In the genomic region with DNA sequence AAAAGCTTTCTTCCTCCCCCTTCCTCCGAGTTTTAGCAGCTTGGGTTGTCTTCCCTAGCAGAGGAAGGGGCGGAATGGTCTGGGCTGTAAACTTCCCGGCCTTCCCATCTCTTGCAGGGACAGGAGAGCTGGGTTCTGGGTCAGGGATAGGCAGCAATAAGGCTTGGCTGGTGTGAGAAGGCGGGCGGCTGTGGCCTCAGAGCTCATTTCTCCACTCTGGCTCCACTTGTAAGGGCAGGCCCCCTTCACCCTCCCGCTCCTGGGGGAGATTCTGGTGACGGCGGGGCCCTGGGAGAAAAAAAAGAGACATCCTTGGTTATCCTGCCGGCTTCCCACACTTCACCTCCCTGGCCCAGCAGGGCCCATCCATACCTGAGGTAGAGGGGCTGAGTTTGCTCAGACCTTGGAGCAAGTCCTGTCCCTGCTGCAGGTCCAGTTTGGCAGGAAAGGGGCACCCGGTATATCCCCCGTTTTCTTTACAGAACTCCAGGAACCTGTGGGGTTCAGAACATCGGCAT, we compare ENCODE assay signal across 9 mouse cellular contexts. TPM values are rescaled to one million over a fixed set of nuclear protein-coding genes. Genes with fewer than 3 reads are reported as not detected.
A peak's percentile ranks its signal among the peaks of the same experiment; 100 is the strongest.
DNase-seq lines count a peak whose midpoint lies in the region; ATAC-seq and TF ChIP-seq lines count a peak whose summit lies in the region.
"Had no signal": no experiment of that assay in that cellular context is flagged by ENCODE, and none has a peak within 500 bp of the region (broad histone marks: within the 10 kb centered on the region; RNA-seq: fewer than 3 reads in every experiment).

No protein-coding gene starts in this region.

- H3K27ac ChIP-seq in forebrain, embryonic 13.5 days: peak overlapping the region; percentile 59; the same call in 1 of the 2 replicates
- H3K27ac ChIP-seq in forebrain, embryonic 16.5 days (ENCODE audit: low read length): no peak overlapping the region
- H3K27ac ChIP-seq in embryonic fibroblast, embryonic 13.5 days (ENCODE audit: insufficient read depth, low read length): peak overlapping the region; percentile 29; the same call in 1 of the 2 replicates
- peak overlapping the region; percentile 69 for H3K27ac ChIP-seq in liver, postnatal 0 days (ENCODE audit: low read depth)

- peaks cover 24% of the 10 kb centered on the region for H3K36me3 ChIP-seq in forebrain, embryonic 13.5 days (ENCODE audit: poor library complexity, severe bottlenecking)
- no peaks in the 10 kb centered on the region for H3K36me3 ChIP-seq in forebrain, embryonic 16.5 days (ENCODE audit: control insufficient read depth, insufficient read depth)
- peaks cover 47% of the 10 kb centered on the region for H3K36me3 ChIP-seq in liver, postnatal 0 days (replicated peaks; ENCODE audit: insufficient read depth, low read length)

- peak; percentile 34 for DNase-seq in kidney, postnatal 10 days
- DNase-seq in kidney, postnatal 4 days: no peak
- no peak for DNase-seq in liver, postnatal 0 days
- DNase-seq in right cerebral cortex, postnatal 10 days (ENCODE audit: low spot score in 2 of 2): no peak

- H3K27me3 ChIP-seq in forebrain, embryonic 13.5 days: no peaks in the 10 kb centered on the region
- H3K27me3 ChIP-seq in forebrain, embryonic 16.5 days (replicated peaks; ENCODE audit: control insufficient read depth, insufficient read depth, low read length): no peaks in the 10 kb centered on the region
- no peaks in the 10 kb centered on the region for H3K27me3 ChIP-seq in liver, postnatal 0 days (ENCODE audit: insufficient read depth, low read length)

- TF ChIP-seq EP300 in liver, postnatal 0 days (IDR thresholded peaks at IDR 0.05; ENCODE audit: low read depth): no peak

- WGBS in forebrain, embryonic 13.5 days: 71% methylated on average over 12 of the region's 12 CpGs
- 65% methylated on average over 12 of the region's 12 CpGs for WGBS in forebrain, embryonic 16.5 days
- 77% methylated on average over 12 of the region's 12 CpGs for WGBS in liver, postnatal 0 days (ENCODE audit: insufficient replicate concordance)

- no peak for TF ChIP-seq POLR2A in embryonic fibroblast, embryonic 13.5 days (IDR thresholded peaks at IDR 0.05; ENCODE audit: low read depth, low read length)

- TF ChIP-seq CTCF in embryonic fibroblast, embryonic 13.5 days (IDR thresholded peaks at IDR 0.05; ENCODE audit: borderline replicate concordance, insufficient read depth, low read length): no peak
- no peak for TF ChIP-seq CTCF in liver, postnatal 0 days (IDR thresholded peaks at IDR 0.05; ENCODE audit: low read depth)

- no peaks in the 10 kb centered on the region for H3K9me3 ChIP-seq in forebrain, embryonic 13.5 days (replicated peaks)
- H3K9me3 ChIP-seq in forebrain, embryonic 16.5 days (ENCODE audit: control insufficient read depth, low read length): no peaks in the 10 kb centered on the region
- H3K9me3 ChIP-seq in liver, postnatal 0 days (ENCODE audit: low read length): no peaks in the 10 kb centered on the region

- no peak for ATAC-seq in forebrain, embryonic 13.5 days
- ATAC-seq in forebrain, embryonic 16.5 days: no peak
- ATAC-seq in liver, postnatal 0 days: no peak
- no peak for ATAC-seq in frontal cortex, adult (ENCODE audit: low TSS enrichment)

- H3K4me3 ChIP-seq in forebrain, embryonic 13.5 days: no peak overlapping the region
- H3K4me3 ChIP-seq in forebrain, embryonic 16.5 days (replicated peaks; ENCODE audit: low read length): no peak overlapping the region
- H3K4me3 ChIP-seq in embryonic fibroblast, embryonic 13.5 days (ENCODE audit: insufficient read depth, low read length): no peak overlapping the region
- no peak overlapping the region for H3K4me3 ChIP-seq in liver, postnatal 0 days (ENCODE audit: low read depth, low read length)

- H3K4me2 ChIP-seq in forebrain, embryonic 13.5 days: no peak overlapping the region
- no peak overlapping the region for H3K4me2 ChIP-seq in forebrain, embryonic 16.5 days (ENCODE audit: low read length)
- no peak overlapping the region for H3K4me2 ChIP-seq in liver, postnatal 0 days (ENCODE audit: low read depth, low read length)

- H3K4me1 ChIP-seq in forebrain, embryonic 13.5 days: peaks cover 48% of the 10 kb centered on the region
- H3K4me1 ChIP-seq in forebrain, embryonic 16.5 days (replicated peaks; ENCODE audit: control insufficient read depth, insufficient read depth, low read length): peaks cover 19% of the 10 kb centered on the region
- peaks cover 22% of the 10 kb centered on the region for H3K4me1 ChIP-seq in embryonic fibroblast, embryonic 13.5 days (ENCODE audit: control insufficient read depth, insufficient read depth, low read length)
- peaks cover 37% of the 10 kb centered on the region for H3K4me1 ChIP-seq in liver, postnatal 0 days (ENCODE audit: insufficient read depth)

- no peak overlapping the region for H3K9ac ChIP-seq in forebrain, embryonic 13.5 days
- H3K9ac ChIP-seq in forebrain, embryonic 16.5 days (replicated peaks; ENCODE audit: low read depth, low read length): no peak overlapping the region
- no peak overlapping the region for H3K9ac ChIP-seq in liver, postnatal 0 days (replicated peaks)

RNA-seq across cellular contexts. Expression of gene Rhoc, which starts 6.8 kb away (rescaled TPM):
- polyA plus RNA-seq in forebrain, embryonic 13.5 days (2015; fragmentation: Nextera tagmentation; extraction: Ambion mirVana): 51.2 and 55.4 TPM in 2 replicates
- 41.1 and 47.7 TPM in 2 replicates for polyA plus RNA-seq in forebrain, embryonic 16.5 days (2015; fragmentation: Nextera tagmentation; extraction: Ambion mirVana)
- polyA plus RNA-seq in embryonic fibroblast, embryonic 13.5 days (2011; ENCODE audit: insufficient read length, low read depth, missing spikeins): 439 and 560 TPM in 2 replicates
- 37.0 and 38.1 TPM in 2 replicates for polyA plus RNA-seq in liver, postnatal 0 days (2015; fragmentation: Nextera tagmentation; extraction: Ambion mirVana)

RNA-seq across cellular contexts. Expression of gene Fam19a3, which starts 13.4 kb away (rescaled TPM):
- 0.04 TPM in 1 of 2 replicates, not detected in the other for polyA plus RNA-seq in forebrain, embryonic 13.5 days (2015; fragmentation: Nextera tagmentation; extraction: Ambion mirVana)
- 0.16 and 0.17 TPM in 2 replicates for polyA plus RNA-seq in forebrain, embryonic 16.5 days (2015; fragmentation: Nextera tagmentation; extraction: Ambion mirVana)
- 0.12 and 0.32 TPM in 2 replicates for polyA plus RNA-seq in embryonic fibroblast, embryonic 13.5 days (2011; ENCODE audit: insufficient read length, low read depth, missing spikeins)
- polyA plus RNA-seq in liver, postnatal 0 days (2015; fragmentation: Nextera tagmentation; extraction: Ambion mirVana): 0.02 TPM in 1 of 2 replicates, not detected in the other
- polyA plus RNA-seq: neural tube, embryonic 14.5 days had no signal

RNA-seq across cellular contexts. Expression of gene Ppm1j, which starts 14.2 kb away (rescaled TPM):
- 0.68 and 1.7 TPM in 2 replicates for polyA plus RNA-seq in forebrain, embryonic 13.5 days (2015; fragmentation: Nextera tagmentation; extraction: Ambion mirVana)
- polyA plus RNA-seq in forebrain, embryonic 16.5 days (2015; fragmentation: Nextera tagmentation; extraction: Ambion mirVana): 1.8 and 2.3 TPM in 2 replicates
- 4.7 and 6.3 TPM in 2 replicates for polyA plus RNA-seq in embryonic fibroblast, embryonic 13.5 days (2011; ENCODE audit: insufficient read length, low read depth, missing spikeins)
- polyA plus RNA-seq in liver, postnatal 0 days (2015; fragmentation: Nextera tagmentation; extraction: Ambion mirVana): 0.30 and 0.31 TPM in 2 replicates

RNA-seq across cellular contexts. Expression of gene Mov10, which starts 23.4 kb away (rescaled TPM):
- polyA plus RNA-seq in forebrain, embryonic 13.5 days (2015; fragmentation: Nextera tagmentation; extraction: Ambion mirVana): 7.2 and 10.5 TPM in 2 replicates
- 7.5 and 8.7 TPM in 2 replicates for polyA plus RNA-seq in forebrain, embryonic 16.5 days (2015; fragmentation: Nextera tagmentation; extraction: Ambion mirVana)
- 21.3 and 25.8 TPM in 2 replicates for polyA plus RNA-seq in embryonic fibroblast, embryonic 13.5 days (2011; ENCODE audit: insufficient read length, low read depth, missing spikeins)
- 36.1 and 37.3 TPM in 2 replicates for polyA plus RNA-seq in liver, postnatal 0 days (2015; fragmentation: Nextera tagmentation; extraction: Ambion mirVana)
